Mouse (Mus musculus): ENCODE data around the gene 1700028J19Rik. TPM values are rescaled to one million over a fixed set of nuclear protein-coding genes. Genes with fewer than 3 reads are reported as not detected.

The 1700028J19Rik gene
- total RNA-seq, 1 experiment: 0.58 TPM

GRCm38 (mm10) chr7:44275546-44275945 is 29.1 kb upstream of the 1700028J19Rik start:
- Histone ChIP-seq H3K36me3 (ENCODE audit: control insufficient read depth, insufficient read depth, low read length, poor library complexity, severe bottlenecking) (no peaks in the 10 kb centered on the region), H3K9ac (ENCODE audit: insufficient read depth, low read depth, low read length, poor library complexity, severe bottlenecking) (no peak overlapping the region), H3K27ac (ENCODE audit: insufficient read depth, low read depth, low read length, poor library complexity, severe bottlenecking) (no peak overlapping the region), H3K9me3 (ENCODE audit: control insufficient read depth, insufficient read depth, low read depth, low read length) (no peaks in the 10 kb centered on the region), H3K4me1 (ENCODE audit: control insufficient read depth in 2 of 2, insufficient read depth in 2 of 2, low read length in 2 of 2, poor library complexity in 1 of 2) (peaks cover 0 to 18% of the 10 kb centered on the region in 2 experiments; a peak in 2 of 4 replicates), H3K4me3 (ENCODE audit: insufficient read depth in 1 of 2, low read depth in 1 of 2, low read length in 2 of 2, poor library complexity in 1 of 2, severe bottlenecking in 1 of 2) (no peak overlapping the region)
- TF ChIP-seq HCFC1 (IDR thresholded peaks at IDR 0.05; ENCODE audit: borderline replicate concordance, insufficient read depth, low read length) (no peak), CHD2 (IDR thresholded peaks at IDR 0.05; ENCODE audit: low read depth, low read length) (no peak), ZNF384 (IDR thresholded peaks at IDR 0.05; ENCODE audit: low read depth, low read length) (no peak), ZC3H11A (IDR thresholded peaks at IDR 0.05; ENCODE audit: borderline replicate concordance, low read depth, low read length) (no peak), MAFK (IDR thresholded peaks at IDR 0.05; ENCODE audit: insufficient read depth, low read depth, low read length) (no peak)
- no peak for DNase-seq (ENCODE audit: low read depth, low spot score)
- in situ Hi-C loops (cut with MboI; ENCODE audit: low sequenced_read_pairs in 2 of 2, unreplicated experiment in 2 of 2): no loop called here

GRCm38 (mm10) chr7:44274096-44274495 is 27.6 kb upstream of the 1700028J19Rik start:
- TF ChIP-seq CHD2 (IDR thresholded peaks at IDR 0.05; ENCODE audit: low read depth, low read length): no peak
- TF ChIP-seq ZNF384 (IDR thresholded peaks at IDR 0.05; ENCODE audit: low read depth, low read length): no peak
- no peaks in the 10 kb centered on the region for H3K9me3 ChIP-seq (ENCODE audit: control insufficient read depth, insufficient read depth, low read depth, low read length)
- H3K27ac ChIP-seq (ENCODE audit: insufficient read depth, low read depth, low read length, poor library complexity, severe bottlenecking): no peak overlapping the region; the same call in 1 of the 2 replicates
- peaks cover 0 to 18% of the 10 kb centered on the region in 2 experiments; a peak in 2 of 4 replicates for H3K4me1 ChIP-seq (ENCODE audit: control insufficient read depth in 2 of 2, insufficient read depth in 2 of 2, low read length in 2 of 2, poor library complexity in 1 of 2)
- in situ Hi-C loops (cut with MboI; ENCODE audit: low sequenced_read_pairs in 2 of 2, unreplicated experiment in 2 of 2): loop anchor here in 1 of 2 experiments (25.0 kb wide), 1 partner anchor 163 kb away; the partner anchor contains the start of gene Lrrc4b
- H3K9ac ChIP-seq (ENCODE audit: insufficient read depth, low read depth, low read length, poor library complexity, severe bottlenecking): peak overlapping the region; percentile 31; the same call in 1 of the 2 replicates
- no peak for DNase-seq (ENCODE audit: low read depth, low spot score)
- H3K4me3 ChIP-seq (ENCODE audit: insufficient read depth in 1 of 2, low read depth in 1 of 2, low read length in 2 of 2, poor library complexity in 1 of 2, severe bottlenecking in 1 of 2): peak overlapping the region; percentile 32 to 46; a peak in 2 of 4 replicates
- no peaks in the 10 kb centered on the region for H3K36me3 ChIP-seq (ENCODE audit: control insufficient read depth, insufficient read depth, low read length, poor library complexity, severe bottlenecking)

- H3K4me1 ChIP-seq (ENCODE audit: control insufficient read depth in 2 of 2, insufficient read depth in 2 of 2, low read length in 2 of 2, poor library complexity in 1 of 2): peaks cover 0 to 18% of the 10 kb centered on the region in 2 experiments; a peak in 2 of 4 replicates
- H3K27ac ChIP-seq (ENCODE audit: insufficient read depth, low read depth, low read length, poor library complexity, severe bottlenecking): no peak overlapping the region; the same call in 1 of the 2 replicates
- DNase-seq (ENCODE audit: low read depth, low spot score): no peak
- no peaks in the 10 kb centered on the region for H3K9me3 ChIP-seq (ENCODE audit: control insufficient read depth, insufficient read depth, low read depth, low read length)
- in situ Hi-C loops (cut with MboI; ENCODE audit: low sequenced_read_pairs in 2 of 2, unreplicated experiment in 2 of 2): loop anchor here in 1 of 2 experiments (25.0 kb wide), 1 partner anchor 164 kb away; the partner anchor contains the start of gene Lrrc4b
- no peak overlapping the region for H3K4me3 ChIP-seq (ENCODE audit: insufficient read depth in 1 of 2, low read depth in 1 of 2, low read length in 2 of 2, poor library complexity in 1 of 2, severe bottlenecking in 1 of 2)
- no peaks in the 10 kb centered on the region for H3K36me3 ChIP-seq (ENCODE audit: control insufficient read depth, insufficient read depth, low read length, poor library complexity, severe bottlenecking)
- H3K9ac ChIP-seq (ENCODE audit: insufficient read depth, low read depth, low read length, poor library complexity, severe bottlenecking): no peak overlapping the region
- TF ChIP-seq CHD2 (IDR thresholded peaks at IDR 0.05; ENCODE audit: low read depth, low read length) (no peak), ZNF384 (IDR thresholded peaks at IDR 0.05; ENCODE audit: low read depth, low read length) (no peak), MAFK (IDR thresholded peaks at IDR 0.05; ENCODE audit: insufficient read depth, low read depth, low read length) (no peak), HCFC1 (IDR thresholded peaks at IDR 0.05; ENCODE audit: borderline replicate concordance, insufficient read depth, low read length) (no peak), ZC3H11A (IDR thresholded peaks at IDR 0.05; ENCODE audit: borderline replicate concordance, low read depth, low read length) (no peak)
Measured at GRCm38 (mm10) chr7:44273446-44273845, 27.0 kb upstream of the 1700028J19Rik start.

GRCm38 (mm10) chr7:44272546-44272945 is 26.1 kb upstream of the 1700028J19Rik start:
- peaks cover 0 to 18% of the 10 kb centered on the region in 2 experiments; a peak in 2 of 4 replicates for H3K4me1 ChIP-seq (ENCODE audit: control insufficient read depth in 2 of 2, insufficient read depth in 2 of 2, low read length in 2 of 2, poor library complexity in 1 of 2)
- in situ Hi-C loops (cut with MboI; ENCODE audit: low sequenced_read_pairs in 2 of 2, unreplicated experiment in 2 of 2): loop anchor here in 1 of 2 experiments (25.0 kb wide), 1 partner anchor 165 kb away; the partner anchor contains the start of gene Lrrc4b
- no peak for DNase-seq (ENCODE audit: low read depth, low spot score)
- no peak overlapping the region for H3K4me3 ChIP-seq (ENCODE audit: insufficient read depth in 1 of 2, low read depth in 1 of 2, low read length in 2 of 2, poor library complexity in 1 of 2, severe bottlenecking in 1 of 2)
- TF ChIP-seq ZC3H11A (IDR thresholded peaks at IDR 0.05; ENCODE audit: borderline replicate concordance, low read depth, low read length): no peak
- no peak for TF ChIP-seq MAFK (IDR thresholded peaks at IDR 0.05; ENCODE audit: insufficient read depth, low read depth, low read length)
- TF ChIP-seq CHD2 (IDR thresholded peaks at IDR 0.05; ENCODE audit: low read depth, low read length): no peak
- TF ChIP-seq HCFC1 (IDR thresholded peaks at IDR 0.05; ENCODE audit: borderline replicate concordance, insufficient read depth, low read length): no peak
- TF ChIP-seq ZNF384 (IDR thresholded peaks at IDR 0.05; ENCODE audit: low read depth, low read length): no peak
- H3K27ac ChIP-seq (ENCODE audit: insufficient read depth, low read depth, low read length, poor library complexity, severe bottlenecking): no peak overlapping the region
- no peak overlapping the region for H3K9ac ChIP-seq (ENCODE audit: insufficient read depth, low read depth, low read length, poor library complexity, severe bottlenecking)
- no peaks in the 10 kb centered on the region for H3K9me3 ChIP-seq (ENCODE audit: control insufficient read depth, insufficient read depth, low read depth, low read length)
- H3K36me3 ChIP-seq (ENCODE audit: control insufficient read depth, insufficient read depth, low read length, poor library complexity, severe bottlenecking): no peaks in the 10 kb centered on the region

All from ES-E14 (cell line).